Mouse (Mus musculus): ENCODE results near the gene Sec14l1. TPM values are rescaled to one million over a fixed set of nuclear protein-coding genes. Genes with fewer than 3 reads are reported as not detected.
A peak's percentile ranks its signal among the peaks of the same experiment; 100 is the strongest.

The Sec14l1 gene
- polyA plus RNA-seq, 1 experiment from 2014 or later: 63.0 TPM

DNA sequence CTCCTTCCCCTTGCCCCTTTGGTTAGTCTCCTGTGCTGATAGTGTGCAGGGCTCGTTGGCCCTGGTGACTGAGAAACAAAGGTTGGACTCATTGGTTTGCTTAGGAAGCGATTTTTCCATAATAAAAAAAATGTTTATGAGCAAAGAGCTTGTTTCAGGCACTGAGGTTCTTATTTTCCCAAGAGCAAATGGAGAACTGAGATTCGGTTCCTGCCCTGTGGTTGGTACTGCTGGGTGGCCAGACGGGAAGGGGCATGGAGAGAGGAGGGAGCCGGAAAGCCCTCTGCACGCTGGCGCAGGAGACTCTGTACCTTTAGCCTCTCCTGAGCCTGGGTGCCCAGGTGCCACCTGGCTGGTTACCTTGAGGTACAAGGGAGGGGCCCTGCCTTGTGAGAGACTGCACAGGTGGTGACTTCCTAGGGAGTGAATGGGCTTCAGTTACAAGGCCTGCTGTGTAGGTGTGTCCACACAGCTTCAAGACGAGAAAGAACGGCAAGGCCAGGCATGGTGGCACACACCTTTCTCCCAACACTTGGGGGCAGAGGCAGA, 23.3 kb downstream of the Sec14l1 start:
- H3K4me1 ChIP-seq (replicated peaks): peaks cover 20% of the 10 kb centered on the region
- no peak for ATAC-seq (ENCODE audit: low FRiP score, low read depth)
- H3K4me2 ChIP-seq: no peak overlapping the region
- no peaks in the 10 kb centered on the region for H3K27me3 ChIP-seq
- peaks cover 14% of the 10 kb centered on the region for H3K36me3 ChIP-seq
- no peak overlapping the region for H3K9ac ChIP-seq
- no peak overlapping the region for H3K27ac ChIP-seq (replicated peaks)
- WGBS: 90% methylated on average over 9 of the region's 9 CpGs
- H3K9me3 ChIP-seq: no peaks in the 10 kb centered on the region
- no peak overlapping the region for H3K4me3 ChIP-seq

DNA sequence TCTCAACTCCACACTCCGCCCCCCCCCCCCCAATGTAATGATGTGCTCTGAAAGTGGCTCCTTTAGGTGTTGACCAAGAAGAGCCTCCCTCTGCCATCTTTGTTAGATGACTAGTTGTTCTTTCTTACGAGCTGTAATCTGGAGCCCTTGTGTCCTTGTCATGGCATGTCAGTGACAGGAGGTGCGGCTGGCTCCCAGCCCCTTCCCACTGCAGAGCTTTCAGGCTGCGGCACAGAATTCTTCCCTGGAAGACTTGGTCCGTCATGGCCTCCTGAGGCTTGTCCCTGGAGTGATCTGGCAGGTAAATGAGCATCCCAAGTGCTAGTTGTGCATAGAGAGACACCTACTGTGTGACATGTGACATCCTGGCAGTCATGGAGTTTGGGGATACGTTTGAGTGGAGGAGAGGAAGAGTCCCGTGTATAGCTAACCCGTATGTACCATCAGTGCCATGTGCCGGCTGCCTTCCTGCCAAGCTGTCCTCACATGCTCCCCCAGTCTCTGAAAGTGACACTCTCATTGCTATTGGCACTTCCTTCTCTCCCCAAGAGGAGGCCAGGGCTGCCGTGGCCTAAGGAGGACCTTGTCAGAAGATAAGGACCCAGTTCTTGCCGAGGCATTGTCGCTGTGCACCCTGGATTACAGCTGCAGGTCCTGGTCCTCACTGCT, 24.0 kb downstream of the Sec14l1 start:
- WGBS: 84% methylated on average over 12 of the region's 12 CpGs
- no peak overlapping the region for H3K9ac ChIP-seq

DNA sequence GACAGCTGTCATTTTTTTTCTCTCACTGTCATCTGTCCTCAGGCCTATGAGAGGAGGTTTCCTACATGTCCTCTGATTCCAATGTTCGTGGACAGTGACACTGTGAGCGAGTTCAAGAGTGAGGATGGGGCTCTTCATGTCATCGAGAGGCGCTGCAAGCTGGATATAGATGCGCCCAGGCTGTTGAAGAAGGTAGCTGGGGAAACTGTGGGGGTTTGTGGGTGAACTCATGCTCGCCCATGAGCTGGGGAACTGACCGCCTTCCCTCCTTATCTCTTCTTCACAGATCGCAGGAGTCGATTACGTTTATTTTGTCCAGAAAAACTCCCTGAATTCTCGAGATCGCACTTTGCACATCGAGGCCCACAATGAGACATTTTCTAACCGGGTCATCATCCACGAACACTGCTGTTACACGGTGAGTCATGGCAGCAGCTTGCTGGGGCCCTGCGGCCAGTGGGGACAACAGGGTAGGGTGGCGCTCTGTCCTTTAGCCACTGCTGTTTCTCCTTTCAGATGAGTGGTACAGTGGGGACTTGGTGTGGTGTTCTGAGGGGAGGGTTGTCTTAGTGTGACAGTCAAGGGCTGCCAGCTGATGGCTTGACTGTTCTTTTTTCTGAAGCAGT, 26.5 kb downstream of the Sec14l1 start:
- Histone ChIP-seq H3K4me3 (no peak overlapping the region), H3K9ac (no peak overlapping the region), H3K27me3 (no peaks in the 10 kb centered on the region), H3K4me2 (no peak overlapping the region), H3K9me3 (no peaks in the 10 kb centered on the region), H3K27ac (replicated peaks) (no peak overlapping the region), H3K36me3 (peaks cover 45% of the 10 kb centered on the region), H3K4me1 (replicated peaks) (no peaks in the 10 kb centered on the region)
- 91% methylated on average over 18 of the region's 18 CpGs for WGBS
- ATAC-seq (ENCODE audit: low FRiP score, low read depth): no peak

More for the DNA sequence above, 24.0 kb downstream of the Sec14l1 start:
- ATAC-seq (ENCODE audit: low FRiP score, low read depth): no peak
- H3K27me3 ChIP-seq: no peaks in the 10 kb centered on the region
- H3K27ac ChIP-seq (replicated peaks): no peak overlapping the region
- no peak overlapping the region for H3K4me3 ChIP-seq
- no peak overlapping the region for H3K4me2 ChIP-seq
- peaks cover 20% of the 10 kb centered on the region for H3K4me1 ChIP-seq (replicated peaks)
- peaks cover 20% of the 10 kb centered on the region for H3K36me3 ChIP-seq
- H3K9me3 ChIP-seq: no peaks in the 10 kb centered on the region

DNA sequence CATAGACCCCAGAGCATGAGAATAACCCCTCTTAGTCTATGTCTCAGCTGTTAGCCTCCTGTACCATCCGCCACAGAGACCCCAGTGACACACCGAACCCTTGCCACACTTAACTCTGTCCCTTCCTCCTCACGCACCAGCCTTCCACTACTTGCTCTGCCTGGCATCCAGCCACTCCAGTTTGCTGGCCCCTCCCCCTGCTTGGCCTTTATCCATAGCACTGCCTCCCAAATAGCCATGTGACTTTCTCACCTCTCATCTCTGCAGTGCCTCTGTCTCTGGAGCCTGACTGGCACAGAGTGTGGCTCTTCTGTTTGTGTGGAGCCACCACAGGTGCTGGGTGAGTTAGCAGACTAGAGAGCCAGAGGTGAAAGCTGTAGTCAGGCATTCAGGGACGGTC, 27.5 kb downstream of the Sec14l1 start:
- Histone ChIP-seq H3K9me3 (no peaks in the 10 kb centered on the region), H3K9ac (no peak overlapping the region), H3K4me1 (replicated peaks) (no peaks in the 10 kb centered on the region), H3K36me3 (peaks cover 55% of the 10 kb centered on the region), H3K4me3 (no peak overlapping the region), H3K4me2 (no peak overlapping the region), H3K27me3 (no peaks in the 10 kb centered on the region), H3K27ac (replicated peaks) (no peak overlapping the region)
- ATAC-seq (ENCODE audit: low FRiP score, low read depth): no peak
- WGBS: 70% methylated on average over 4 of the region's 4 CpGs

DNA sequence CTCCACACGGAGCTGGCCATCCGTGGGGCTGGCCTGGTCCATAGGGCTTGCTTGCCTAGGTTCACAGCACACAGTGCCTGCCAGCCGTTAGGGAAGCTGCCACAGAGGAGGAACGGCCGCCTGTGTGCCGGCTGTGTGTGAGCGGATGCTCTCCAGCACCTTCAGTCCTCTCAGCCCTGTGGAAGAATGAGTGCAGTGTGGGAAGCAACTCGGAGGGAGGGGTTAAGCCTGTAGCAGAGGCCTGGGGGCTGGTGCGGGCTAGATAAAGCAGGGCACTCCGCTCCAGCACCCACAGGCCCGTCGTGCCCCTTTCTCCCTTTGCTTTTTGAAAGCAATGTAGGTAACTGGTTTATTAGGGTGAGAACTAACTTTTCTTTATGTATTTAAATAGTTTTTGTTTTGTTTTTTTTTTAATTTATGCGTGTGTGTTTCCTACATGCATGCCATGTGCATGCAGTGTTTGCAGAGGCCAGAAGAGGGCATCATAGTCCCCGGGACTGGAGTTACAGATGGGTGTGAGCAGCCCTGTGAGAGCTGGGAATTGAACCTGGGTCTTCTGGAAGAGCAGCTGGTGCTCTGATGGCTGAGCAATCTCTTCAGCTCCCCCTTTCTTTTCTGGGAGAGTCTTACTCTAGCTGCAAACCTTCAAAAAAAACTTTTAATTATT, 30.6 kb downstream of the Sec14l1 start:
- no peak overlapping the region for H3K4me3 ChIP-seq
- H3K4me2 ChIP-seq: no peak overlapping the region
- no peaks in the 10 kb centered on the region for H3K9me3 ChIP-seq
- no peak overlapping the region for H3K27ac ChIP-seq (replicated peaks)
- peaks cover 85% of the 10 kb centered on the region for H3K36me3 ChIP-seq
- WGBS: 92% methylated on average over 14 of the region's 14 CpGs
- no peaks in the 10 kb centered on the region for H3K4me1 ChIP-seq (replicated peaks)
- H3K27me3 ChIP-seq: no peaks in the 10 kb centered on the region
- H3K9ac ChIP-seq: no peak overlapping the region
- ATAC-seq (ENCODE audit: low FRiP score, low read depth): no peak

DNA sequence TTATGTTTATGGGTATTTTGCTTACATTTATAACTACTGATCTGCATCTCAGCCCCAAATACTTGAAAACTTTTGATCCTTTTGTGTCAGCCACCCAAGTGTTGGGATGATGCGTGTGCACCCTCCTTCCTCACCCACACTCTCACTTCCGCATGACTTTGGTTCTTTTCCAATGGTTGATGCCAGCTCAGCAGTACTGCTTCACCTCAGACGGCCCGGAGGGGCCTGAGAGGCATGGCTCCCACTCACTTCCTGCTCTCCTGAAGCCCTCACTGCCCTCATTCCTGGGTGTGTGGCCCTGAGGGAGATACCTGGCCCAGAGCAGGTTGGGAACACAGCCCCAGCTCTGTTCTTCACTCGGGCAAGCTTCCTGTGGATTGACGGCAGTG, 31.1 kb downstream of the Sec14l1 start:
- Histone ChIP-seq H3K27ac (replicated peaks) (no peak overlapping the region), H3K9ac (no peak overlapping the region), H3K4me3 (no peak overlapping the region), H3K4me1 (replicated peaks) (no peaks in the 10 kb centered on the region), H3K27me3 (no peaks in the 10 kb centered on the region), H3K4me2 (no peak overlapping the region), H3K9me3 (no peaks in the 10 kb centered on the region), H3K36me3 (peaks cover 90% of the 10 kb centered on the region)
- ATAC-seq (ENCODE audit: low FRiP score, low read depth): no peak
- WGBS: 82% methylated on average over 6 of the region's 6 CpGs

DNA sequence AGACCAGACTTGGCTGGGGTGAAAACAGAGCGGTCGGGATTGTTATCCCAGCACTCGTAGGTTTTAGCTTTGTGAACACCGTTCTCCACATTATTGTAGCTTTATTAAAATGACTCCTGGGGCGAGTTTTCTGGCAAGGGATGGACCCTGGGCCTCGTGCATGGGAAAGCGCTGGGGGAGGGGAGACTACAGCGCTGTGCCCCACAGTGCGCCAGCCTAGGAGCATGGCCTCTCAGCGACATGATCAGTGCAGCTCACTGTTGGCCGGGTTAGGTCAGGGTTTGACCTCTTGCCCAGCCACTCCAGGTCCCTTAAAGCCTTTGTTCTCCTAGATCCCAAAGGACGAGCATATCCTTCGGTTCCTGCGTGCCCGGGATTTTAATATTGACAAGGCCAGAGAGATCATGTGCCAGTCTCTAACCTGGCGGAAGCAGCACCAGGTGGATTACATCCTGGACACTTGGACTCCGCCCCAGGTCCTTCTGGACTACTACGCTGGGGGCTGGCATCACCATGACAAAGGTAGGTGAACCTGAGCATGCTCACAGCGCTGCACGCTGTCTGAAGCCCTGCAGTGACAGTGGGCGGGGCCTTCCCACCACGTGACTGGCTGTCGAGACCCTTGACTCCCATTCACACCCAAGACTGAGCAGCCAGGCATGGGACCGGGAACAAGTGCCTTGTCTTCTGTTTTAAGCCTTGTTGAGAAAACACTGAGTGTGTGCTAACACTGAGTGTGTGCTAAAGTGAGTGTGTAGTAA, 32.0 kb downstream of the Sec14l1 start:
- H3K27me3 ChIP-seq: no peaks in the 10 kb centered on the region
- H3K4me2 ChIP-seq: no peak overlapping the region
- H3K27ac ChIP-seq (replicated peaks): no peak overlapping the region
- H3K4me3 ChIP-seq: no peak overlapping the region
- no peak overlapping the region for H3K9ac ChIP-seq
- WGBS: 48% methylated on average over 24 of the region's 24 CpGs
- no peaks in the 10 kb centered on the region for H3K9me3 ChIP-seq
- no peaks in the 10 kb centered on the region for H3K4me1 ChIP-seq (replicated peaks)
- H3K36me3 ChIP-seq: peaks cover 92% of the 10 kb centered on the region
- ATAC-seq (ENCODE audit: low FRiP score, low read depth): 0 out of 2 replicates have a peak, but pooled peaks have one; percentile 51

DNA sequence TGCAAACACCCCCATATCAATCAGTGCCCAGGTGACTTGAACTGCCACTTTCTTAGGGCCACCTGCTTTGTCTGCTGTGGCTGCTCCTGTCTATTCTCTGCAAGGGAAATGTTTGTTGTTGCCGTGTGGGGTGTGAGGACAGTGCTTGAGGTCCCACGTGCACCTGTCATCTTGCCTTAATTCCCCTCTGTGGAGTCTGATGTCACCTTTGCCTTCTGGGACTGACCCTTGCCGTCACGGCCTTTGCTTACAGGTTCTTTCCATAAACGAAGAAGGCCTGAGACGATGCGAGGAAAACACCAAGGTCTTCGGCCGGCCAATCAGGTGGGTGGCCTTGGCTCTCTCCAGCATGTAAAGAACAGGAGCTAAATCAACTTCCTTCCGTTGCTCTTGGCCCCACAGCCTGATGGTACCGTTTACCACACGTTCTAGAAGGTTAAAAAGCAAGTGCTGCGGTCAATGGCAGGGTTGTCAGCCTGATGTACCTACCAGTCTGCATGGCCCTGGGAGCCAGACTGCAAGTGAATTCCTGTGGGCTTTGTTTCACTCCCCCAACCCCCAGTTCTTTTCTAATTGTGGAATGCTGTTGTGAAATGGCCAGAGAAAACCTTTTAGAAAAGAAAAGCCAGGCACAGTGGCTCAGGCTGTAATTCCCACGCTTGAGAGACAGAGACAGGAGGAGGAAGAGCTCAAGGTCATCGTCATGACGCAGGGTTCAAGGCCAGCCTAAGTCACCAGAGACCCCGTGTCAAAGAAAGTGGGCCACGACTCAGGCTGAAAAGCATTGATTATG, 34.1 kb downstream of the Sec14l1 start:
- peaks cover 75% of the 10 kb centered on the region for H3K36me3 ChIP-seq
- no peak for ATAC-seq (ENCODE audit: low FRiP score, low read depth)
- 71% methylated on average over 18 of the region's 18 CpGs for WGBS

DNA sequence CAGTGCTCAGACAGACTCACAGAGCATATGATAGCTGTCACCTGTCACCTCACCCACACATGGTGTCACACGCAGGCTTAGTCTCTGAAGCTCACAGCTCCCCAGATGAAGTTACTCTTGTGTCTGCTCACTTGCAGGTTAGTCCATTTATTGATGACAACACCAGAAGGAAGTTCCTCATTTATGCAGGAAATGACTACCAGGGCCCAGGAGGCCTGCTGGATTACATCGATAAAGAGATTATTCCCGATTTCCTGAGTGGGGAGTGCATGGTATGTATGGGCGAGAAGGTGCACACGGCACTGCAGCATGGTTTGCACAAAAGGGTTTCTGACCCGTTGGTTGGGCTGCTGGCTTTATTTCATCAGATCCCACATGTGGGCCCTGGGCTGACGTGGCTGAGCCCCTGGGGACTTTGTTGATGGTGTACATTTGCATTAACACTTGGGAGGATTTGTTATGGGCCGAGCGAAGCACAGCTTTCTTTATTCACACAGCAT, 35.5 kb downstream of the Sec14l1 start:
- H3K9ac ChIP-seq: no peak overlapping the region
- ATAC-seq (ENCODE audit: low FRiP score, low read depth): no peak
- H3K27me3 ChIP-seq: no peaks in the 10 kb centered on the region

More for the DNA sequence above, 34.1 kb downstream of the Sec14l1 start:
- H3K9ac ChIP-seq: no peak overlapping the region
- no peak overlapping the region for H3K27ac ChIP-seq (replicated peaks)
- H3K27me3 ChIP-seq: no peaks in the 10 kb centered on the region
- no peaks in the 10 kb centered on the region for H3K4me1 ChIP-seq (replicated peaks)
- H3K4me2 ChIP-seq: no peak overlapping the region
- no peaks in the 10 kb centered on the region for H3K9me3 ChIP-seq
- no peak overlapping the region for H3K4me3 ChIP-seq

DNA sequence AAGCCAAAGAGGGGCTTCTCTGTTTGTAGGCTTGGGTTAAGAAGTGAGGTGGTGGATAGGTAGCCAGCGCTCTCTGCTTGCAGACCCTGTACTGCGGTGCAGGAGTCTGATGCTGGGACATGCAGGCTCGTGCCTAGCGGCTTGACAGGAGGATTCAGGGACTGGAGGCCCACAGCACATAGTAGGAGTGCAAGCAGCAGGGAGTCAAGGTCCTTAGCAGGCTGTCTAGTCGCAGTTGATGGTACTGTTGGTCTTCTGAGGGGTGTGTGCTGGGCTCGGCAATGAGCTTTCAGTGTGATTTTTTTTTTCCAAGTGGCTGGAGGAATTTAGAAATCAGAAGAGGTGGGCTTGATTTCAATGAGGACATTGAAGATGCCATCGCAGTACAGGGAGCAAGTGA, 36.5 kb downstream of the Sec14l1 start:
- WGBS: 94% methylated on average over 7 of the region's 7 CpGs
- Histone ChIP-seq H3K4me3 (no peak overlapping the region), H3K36me3 (peaks cover 70% of the 10 kb centered on the region), H3K4me2 (no peak overlapping the region), H3K27ac (replicated peaks) (no peak overlapping the region), H3K4me1 (replicated peaks) (0 out of 2 replicates have a peak, but pooled peaks cover 6% of the 10 kb centered on the region), H3K9ac (no peak overlapping the region), H3K9me3 (no peaks in the 10 kb centered on the region), H3K27me3 (no peaks in the 10 kb centered on the region)
- ATAC-seq (ENCODE audit: low FRiP score, low read depth): no peak

More for the DNA sequence above, 35.5 kb downstream of the Sec14l1 start:
- peaks cover 72% of the 10 kb centered on the region for H3K36me3 ChIP-seq
- H3K4me1 ChIP-seq (replicated peaks): no peaks in the 10 kb centered on the region
- H3K4me2 ChIP-seq: no peak overlapping the region
- 67% methylated on average over 9 of the region's 9 CpGs for WGBS
- no peak overlapping the region for H3K27ac ChIP-seq (replicated peaks)
- H3K9me3 ChIP-seq: no peaks in the 10 kb centered on the region
- H3K4me3 ChIP-seq: no peak overlapping the region

DNA sequence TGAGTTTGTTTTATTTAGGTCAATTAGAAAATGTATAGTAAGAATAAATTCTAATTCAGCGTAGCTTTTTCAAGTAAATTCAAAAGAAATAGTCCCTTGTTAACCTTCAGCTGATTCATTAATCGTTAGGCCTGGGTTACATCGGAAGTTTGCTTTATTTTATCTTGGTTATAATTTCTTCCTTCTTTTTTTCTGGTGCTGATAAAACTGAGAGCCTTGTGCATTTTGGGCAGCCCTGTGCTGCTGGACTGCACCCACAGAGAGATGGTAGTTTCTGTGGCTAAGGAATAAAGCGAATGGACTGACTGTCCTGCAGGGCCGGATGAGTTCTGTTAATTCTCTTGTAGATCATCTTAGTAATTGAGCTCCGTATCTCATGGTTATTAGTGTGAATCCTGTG, 37.6 kb downstream of the Sec14l1 start:
- Histone ChIP-seq H3K9me3 (no peaks in the 10 kb centered on the region), H3K9ac (no peak overlapping the region), H3K4me2 (no peak overlapping the region), H3K4me3 (no peak overlapping the region), H3K27ac (replicated peaks) (no peak overlapping the region), H3K36me3 (peaks cover 67% of the 10 kb centered on the region), H3K4me1 (replicated peaks) (0 out of 2 replicates have a peak, but pooled peaks cover 6% of the 10 kb centered on the region), H3K27me3 (no peaks in the 10 kb centered on the region)
- 94% methylated on average over 6 of the region's 6 CpGs for WGBS
- ATAC-seq (ENCODE audit: low FRiP score, low read depth): no peak

All from hindbrain, embryonic 15.5 days (tissue).